Comparison of ENCODE assay signal across 9 mouse cellular contexts in the genomic region with DNA sequence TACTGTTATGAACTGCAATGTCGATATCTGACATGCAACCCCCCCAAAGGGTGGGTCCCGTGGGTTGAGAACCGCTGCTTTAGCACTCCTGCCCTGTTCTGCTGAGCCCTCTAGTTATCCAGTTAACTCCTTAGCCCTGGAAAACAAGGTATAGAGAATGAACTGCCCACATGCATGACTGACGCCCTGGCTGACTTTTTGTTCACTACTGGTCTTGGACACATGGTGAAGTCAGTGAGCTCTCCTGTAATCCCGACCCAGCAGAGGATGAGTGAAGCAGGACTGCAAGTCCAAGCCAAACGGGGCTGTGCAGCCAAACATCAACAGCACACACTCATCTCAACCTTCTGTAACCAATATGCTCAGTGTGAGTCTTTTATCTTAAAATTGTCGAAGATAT. TPM values are rescaled to one million over a fixed set of nuclear protein-coding genes. Genes with fewer than 3 reads are reported as not detected.
DNase-seq lines count a peak whose midpoint lies in the region; ATAC-seq and TF ChIP-seq lines count a peak whose summit lies in the region.
"Had no signal": no experiment of that assay in that cellular context is flagged by ENCODE, and none has a peak within 500 bp of the region (broad histone marks: within the 10 kb centered on the region; RNA-seq: fewer than 3 reads in every experiment).

No protein-coding gene starts in this region.

- WGBS in intestine, embryonic 14.5 days: 88% methylated on average over 7 of the region's 7 CpGs
- 90% methylated on average over 7 of the region's 7 CpGs for WGBS in neural tube, embryonic 12.5 days

- H3K4me2 ChIP-seq in intestine, embryonic 14.5 days (ENCODE audit: low read length): peak overlapping the region; percentile 61
- H3K4me2 ChIP-seq in neural tube, embryonic 12.5 days (replicated peaks): peak overlapping the region; percentile 66

- peak; percentile 36 for DNase-seq in cerebellum, adult 11-12 months
- DNase-seq in cerebellum, adult 18-20 months: no peak
- no peak for DNase-seq in layer of hippocampus, adult 2 months (ENCODE audit: low spot score in 2 of 2)
- no peak for DNase-seq in layer of hippocampus, adult 9-10 months (ENCODE audit: low spot score)
- no peak for DNase-seq in intestine, embryonic 14.5 days (ENCODE audit: low spot score)
- DNase-seq in gastrocnemius, postnatal 10 days: no peak
- DNase-seq: kidney, postnatal 4 days had no signal

- TF ChIP-seq CTCF in layer of hippocampus, adult 2 months (conservative IDR thresholded peaks at IDR 0.05): no peak

- H3K4me1 ChIP-seq in intestine, embryonic 14.5 days (replicated peaks; ENCODE audit: control insufficient read depth, insufficient read depth, low read length): peaks cover 15% of the 10 kb centered on the region
- peaks cover 25% of the 10 kb centered on the region for H3K4me1 ChIP-seq in neural tube, embryonic 12.5 days

- H3K27ac ChIP-seq in layer of hippocampus, adult 2 months: no peak overlapping the region
- no peak overlapping the region for H3K27ac ChIP-seq in intestine, embryonic 14.5 days (ENCODE audit: low read depth)
- no peak overlapping the region for H3K27ac ChIP-seq in neural tube, embryonic 12.5 days

- no peak for ATAC-seq in intestine, embryonic 14.5 days (replicated peaks; ENCODE audit: low FRiP score, low TSS enrichment, low read depth)
- no peak for ATAC-seq in neural tube, embryonic 12.5 days (ENCODE audit: low FRiP score, low read depth)
- ATAC-seq in monocyte, adult 5-6 weeks (replicated peaks; ENCODE audit: insufficient number of reproducible peaks, low FRiP score, low TSS enrichment, poor library complexity, severe bottlenecking): no peak

- H3K9me3 ChIP-seq in intestine, embryonic 14.5 days (ENCODE audit: control insufficient read depth, low read length): no peaks in the 10 kb centered on the region
- no peaks in the 10 kb centered on the region for H3K9me3 ChIP-seq in neural tube, embryonic 12.5 days

- no peaks in the 10 kb centered on the region for H3K27me3 ChIP-seq in intestine, embryonic 14.5 days (replicated peaks; ENCODE audit: control insufficient read depth, insufficient read depth, low read length)
- H3K27me3 ChIP-seq in neural tube, embryonic 12.5 days (replicated peaks): no peaks in the 10 kb centered on the region

- no peak overlapping the region for H3K9ac ChIP-seq in intestine, embryonic 14.5 days (ENCODE audit: low read length)
- H3K9ac ChIP-seq in neural tube, embryonic 12.5 days: no peak overlapping the region

- H3K4me3 ChIP-seq in layer of hippocampus, adult 2 months: peak overlapping the region; percentile 73
- H3K4me3 ChIP-seq in intestine, embryonic 14.5 days (ENCODE audit: low read depth, low read length): peak overlapping the region; percentile 99; the same call in 1 of the 2 replicates
- H3K4me3 ChIP-seq in neural tube, embryonic 12.5 days: peak overlapping the region; percentile 97; the same call in 1 of the 2 replicates

- peaks cover 36% of the 10 kb centered on the region for H3K36me3 ChIP-seq in intestine, embryonic 14.5 days (ENCODE audit: control insufficient read depth, insufficient read depth, low read length)
- peaks cover 32% of the 10 kb centered on the region for H3K36me3 ChIP-seq in neural tube, embryonic 12.5 days

RNA-seq across cellular contexts. Expression of a gene that starts 1.8 kb away (rescaled TPM):
- total RNA-seq in layer of hippocampus, adult 2 months (2021): 100 to 1,000 TPM; 141 to 150 TPM
- polyA plus RNA-seq in intestine, embryonic 14.5 days (2014; fragmentation: Nextera tagmentation; extraction: Ambion mirVana): 99.6 and 105 TPM in 2 replicates
- polyA plus RNA-seq in neural tube, embryonic 12.5 days (2016; fragmentation: Nextera tagmentation; extraction: Ambion mirVana): 219 and 234 TPM in 2 replicates
- 111 to 204 TPM (median 115 TPM) in 3 replicates for total RNA-seq in monocyte, adult 5-6 weeks (2017)
- total RNA-seq in gastrocnemius, postnatal 10 days (2021): 10 to 100 TPM; 86.5 to 98.7 TPM

RNA-seq across cellular contexts. Expression of a gene that starts 47.0 kb away (rescaled TPM):
- 10 to 100 TPM; 68.5 to 73.7 TPM for total RNA-seq in layer of hippocampus, adult 2 months (2021)
- 632 and 676 TPM in 2 replicates for polyA plus RNA-seq in intestine, embryonic 14.5 days (2014; fragmentation: Nextera tagmentation; extraction: Ambion mirVana)
- polyA plus RNA-seq in neural tube, embryonic 12.5 days (2016; fragmentation: Nextera tagmentation; extraction: Ambion mirVana): 680 and 694 TPM in 2 replicates
- 39.7 to 60.5 TPM (median 49.6 TPM) in 3 replicates for total RNA-seq in monocyte, adult 5-6 weeks (2017)
- 100 to 1,000 TPM in 1 of 2 experiments, 10 to 100 TPM in 1; 89.4 to 103 TPM for total RNA-seq in gastrocnemius, postnatal 10 days (2021)
